Mouse (Mus musculus): ENCODE measurements around the gene Zmiz1. TPM values are rescaled to one million over a fixed set of nuclear protein-coding genes. Genes with fewer than 3 reads are reported as not detected.

Gene Zmiz1
- polyA plus RNA-seq, 1 experiment from 2014 or later, result 12.4 TPM

GRCm38 (mm10) chr14:25476048-25476447 lies 17.1 kb downstream of the Zmiz1 start:
- 71% methylated on average over 9 of the region's 9 CpGs for WGBS
- no peak overlapping the region for H3K4me3 ChIP-seq (ENCODE audit: low read depth, low read length)
- H3K9ac ChIP-seq (ENCODE audit: low read depth, low read length), result no peak overlapping the region

GRCm38 (mm10) chr14:25476453-25476852 lies 17.5 kb downstream of the Zmiz1 start:
- Histone ChIP-seq H3K27me3 (replicated peaks; ENCODE audit: control insufficient read depth, insufficient read depth, low read length) (no peaks in the 10 kb centered on the region), H3K9ac (ENCODE audit: low read depth, low read length) (no peak overlapping the region), H3K4me2 (replicated peaks; ENCODE audit: low read depth) (no peak overlapping the region), H3K4me3 (ENCODE audit: low read depth, low read length) (no peak overlapping the region), H3K9me3 (ENCODE audit: control insufficient read depth) (no peaks in the 10 kb centered on the region), H3K36me3 (ENCODE audit: control insufficient read depth, insufficient read depth) (peaks cover 4% of the 10 kb centered on the region; the same call in 1 of the 2 replicates), H3K4me1 (replicated peaks; ENCODE audit: control insufficient read depth, insufficient read depth, low read length) (peaks cover 44% of the 10 kb centered on the region), H3K27ac (ENCODE audit: low read depth, low read length) (no peak overlapping the region; the same call in 1 of the 2 replicates)
- no peak for TF ChIP-seq CTCF (IDR thresholded peaks at IDR 0.05; ENCODE audit: low read depth)
- ATAC-seq, result no peak
- 72% methylated on average over 3 of the region's 3 CpGs for WGBS

More at GRCm38 (mm10) chr14:25476048-25476447, 17.1 kb downstream of the Zmiz1 start:
- TF ChIP-seq CTCF (IDR thresholded peaks at IDR 0.05; ENCODE audit: low read depth), result no peak
- Histone ChIP-seq H3K4me2 (replicated peaks; ENCODE audit: low read depth) (no peak overlapping the region), H3K36me3 (ENCODE audit: control insufficient read depth, insufficient read depth) (peaks cover 4% of the 10 kb centered on the region; the same call in 1 of the 2 replicates), H3K27ac (ENCODE audit: low read depth, low read length) (no peak overlapping the region; the same call in 1 of the 2 replicates), H3K4me1 (replicated peaks; ENCODE audit: control insufficient read depth, insufficient read depth, low read length) (peaks cover 43% of the 10 kb centered on the region), H3K27me3 (replicated peaks; ENCODE audit: control insufficient read depth, insufficient read depth, low read length) (no peaks in the 10 kb centered on the region), H3K9me3 (ENCODE audit: control insufficient read depth) (no peaks in the 10 kb centered on the region)
- ATAC-seq, result no peak

- Histone ChIP-seq H3K36me3 (ENCODE audit: control insufficient read depth, insufficient read depth) (peaks cover 4% of the 10 kb centered on the region; the same call in 1 of the 2 replicates), H3K27me3 (replicated peaks; ENCODE audit: control insufficient read depth, insufficient read depth, low read length) (no peaks in the 10 kb centered on the region), H3K4me3 (ENCODE audit: low read depth, low read length) (no peak overlapping the region), H3K9me3 (ENCODE audit: control insufficient read depth) (no peaks in the 10 kb centered on the region), H3K4me2 (replicated peaks; ENCODE audit: low read depth) (no peak overlapping the region), H3K27ac (ENCODE audit: low read depth, low read length) (no peak overlapping the region), H3K9ac (ENCODE audit: low read depth, low read length) (no peak overlapping the region), H3K4me1 (replicated peaks; ENCODE audit: control insufficient read depth, insufficient read depth, low read length) (peaks cover 49% of the 10 kb centered on the region)
- WGBS, result 76% methylated on average over 7 of the region's 7 CpGs
- no peak for ATAC-seq
- TF ChIP-seq CTCF (IDR thresholded peaks at IDR 0.05; ENCODE audit: low read depth), result no peak
Observed at GRCm38 (mm10) chr14:25477268-25477667, 18.3 kb downstream of the Zmiz1 start.

DNA sequence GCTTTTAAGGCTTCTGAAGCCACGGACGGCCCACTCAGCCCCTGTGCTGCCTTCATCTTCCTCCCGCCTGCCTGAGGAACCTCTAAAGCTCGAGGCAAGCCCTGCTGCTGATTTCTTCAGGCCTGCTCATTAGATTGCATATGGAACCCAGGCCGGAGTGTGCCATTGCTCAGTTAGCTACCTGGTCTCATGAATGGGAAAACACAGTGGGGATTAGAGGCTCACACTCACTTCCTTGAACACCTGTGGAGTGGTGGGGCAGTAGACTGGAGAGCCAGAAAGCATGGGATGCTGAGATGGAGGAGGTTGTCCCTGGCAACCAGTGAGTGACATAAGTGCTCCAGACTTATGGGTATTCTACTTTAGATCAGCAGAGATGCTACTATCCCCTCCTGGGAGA lies 19.3 kb downstream of the Zmiz1 start:
- 77% methylated on average over 5 of the region's 5 CpGs for WGBS
- Histone ChIP-seq H3K36me3 (ENCODE audit: control insufficient read depth, insufficient read depth) (peaks cover 4% of the 10 kb centered on the region; the same call in 1 of the 2 replicates), H3K4me1 (replicated peaks; ENCODE audit: control insufficient read depth, insufficient read depth, low read length) (peaks cover 40% of the 10 kb centered on the region), H3K27me3 (replicated peaks; ENCODE audit: control insufficient read depth, insufficient read depth, low read length) (no peaks in the 10 kb centered on the region), H3K27ac (ENCODE audit: low read depth, low read length) (0 out of 2 replicates have a peak overlapping the region, but pooled peaks have one; percentile 28), H3K4me3 (ENCODE audit: low read depth, low read length) (no peak overlapping the region), H3K9ac (ENCODE audit: low read depth, low read length) (no peak overlapping the region), H3K4me2 (replicated peaks; ENCODE audit: low read depth) (no peak overlapping the region), H3K9me3 (ENCODE audit: control insufficient read depth) (no peaks in the 10 kb centered on the region)
- TF ChIP-seq CTCF (IDR thresholded peaks at IDR 0.05; ENCODE audit: low read depth), result no peak
- ATAC-seq, result no peak

GRCm38 (mm10) chr14:25478755-25479154 lies 19.8 kb downstream of the Zmiz1 start:
- Histone ChIP-seq H3K27me3 (replicated peaks; ENCODE audit: control insufficient read depth, insufficient read depth, low read length) (no peaks in the 10 kb centered on the region), H3K36me3 (ENCODE audit: control insufficient read depth, insufficient read depth) (peaks cover 4% of the 10 kb centered on the region; the same call in 1 of the 2 replicates), H3K9me3 (ENCODE audit: control insufficient read depth) (no peaks in the 10 kb centered on the region), H3K4me3 (ENCODE audit: low read depth, low read length) (no peak overlapping the region), H3K9ac (ENCODE audit: low read depth, low read length) (no peak overlapping the region), H3K4me2 (replicated peaks; ENCODE audit: low read depth) (no peak overlapping the region), H3K4me1 (replicated peaks; ENCODE audit: control insufficient read depth, insufficient read depth, low read length) (peaks cover 36% of the 10 kb centered on the region), H3K27ac (ENCODE audit: low read depth, low read length) (0 out of 2 replicates have a peak overlapping the region, but pooled peaks have one; percentile 28)
- ATAC-seq, result no peak
- WGBS, result 72% methylated on average over 9 of the region's 9 CpGs
- TF ChIP-seq CTCF (IDR thresholded peaks at IDR 0.05; ENCODE audit: low read depth), result no peak

GRCm38 (mm10) chr14:25479841-25480252 lies 20.9 kb downstream of the Zmiz1 start:
- 0 out of 2 replicates have a peak overlapping the region, but pooled peaks have one; percentile 3 for H3K9ac ChIP-seq (ENCODE audit: low read depth, low read length)
- no peak overlapping the region for H3K4me3 ChIP-seq (ENCODE audit: low read depth, low read length)
- no peaks in the 10 kb centered on the region for H3K27me3 ChIP-seq (replicated peaks; ENCODE audit: control insufficient read depth, insufficient read depth, low read length)
- H3K4me1 ChIP-seq (replicated peaks; ENCODE audit: control insufficient read depth, insufficient read depth, low read length), result peaks cover 28% of the 10 kb centered on the region
- no peak for TF ChIP-seq CTCF (IDR thresholded peaks at IDR 0.05; ENCODE audit: low read depth)
- ATAC-seq, result no peak
- peaks cover 4% of the 10 kb centered on the region; the same call in 1 of the 2 replicates for H3K36me3 ChIP-seq (ENCODE audit: control insufficient read depth, insufficient read depth)
- WGBS, result 64% methylated on average over 3 of the region's 3 CpGs
- H3K4me2 ChIP-seq (replicated peaks; ENCODE audit: low read depth), result no peak overlapping the region
- H3K9me3 ChIP-seq (ENCODE audit: control insufficient read depth), result no peaks in the 10 kb centered on the region
- peak overlapping the region; percentile 79 for H3K27ac ChIP-seq (ENCODE audit: low read depth, low read length)

All from intestine, postnatal 0 days (tissue).